Mouse (Mus musculus) forebrain, postnatal 0 days (tissue): ENCODE measurements around the gene C3. TPM values are rescaled to one million over a fixed set of nuclear protein-coding genes. Genes with fewer than 3 reads are reported as not detected.

Experiments used
- ATAC-seq: fragments of 200-750 bp; cut with Nextera tagmentation; 2 replicates; pipeline ENCODE4 v1.8.0; 2017; ENCODE audit warnings: mild to moderate bottlenecking, moderate library complexity
- DNase-seq: peaks from one replicate; pipeline ENCODE4 v3.0.0-alpha.2; 2015
- H3K27ac ChIP-seq: fragments of 300-500 bp; sonication (generic); 2 replicates; pipeline ENCODE4 v1.5.1; 2014; ENCODE audit warnings: low read depth, mild to moderate bottlenecking, antibody characterized with exemption, low read length, moderate library complexity, mixed read lengths
- H3K27me3 ChIP-seq: fragments of 300-500 bp; sonication (generic); 2 replicates; pipeline ENCODE4 v1.6.1; 2014; ENCODE audit warnings: mild to moderate bottlenecking, low read length, mixed read lengths; ENCODE audit not compliant: insufficient read depth
- H3K36me3 ChIP-seq: fragments of 300-500 bp; sonication (generic); 2 replicates; pipeline ENCODE4 v1.6.1; 2014; ENCODE audit warnings: mild to moderate bottlenecking, moderate library complexity; ENCODE audit not compliant: insufficient read depth
- H3K4me1 ChIP-seq: fragments of 300-500 bp; sonication (generic); 2 replicates; pipeline ENCODE4 v1.6.1; 2014; ENCODE audit warnings: antibody characterized with exemption; ENCODE audit not compliant: insufficient read depth
- H3K4me2 ChIP-seq: fragments of 300-500 bp; sonication (generic); 2 replicates; pipeline ENCODE4 v1.6.1; 2014; ENCODE audit warnings: low read depth, mild to moderate bottlenecking, moderate library complexity
- H3K4me3 ChIP-seq: fragments of 300-500 bp; sonication (generic); 2 replicates; pipeline ENCODE4 v1.5.1; 2014; ENCODE audit warnings: low read depth, low read length, mixed read lengths
- H3K9ac ChIP-seq: fragments of 300-500 bp; sonication (generic); 2 replicates; pipeline ENCODE4 v1.6.1; 2014; ENCODE audit warnings: mild to moderate bottlenecking
- H3K9me3 ChIP-seq: fragments of 300-500 bp; sonication (generic); 2 replicates; pipeline ENCODE4 v1.6.1; 2016; ENCODE audit warnings: low read length
- CTCF ChIP-seq: sonication (generic); IDR thresholded peaks from 2 replicates; pipeline ENCODE4 v1.5.1; 2016; ENCODE audit warnings: antibody characterized with exemption, control low read depth, low read depth
- WGBS: fragments of 180-500 bp; shearing (Covaris S2); extraction: QIAGEN DNeasy Blood & Tissue Kit; methylation state at CpG from one replicate; pipeline ENCODE4 v1.1.7; 2014; 5-methylcytosine and 5-hydroxymethylcytosine counted together
- polyA plus RNA-seq: library from polyadenylated mRNA; unstranded; fragments of >200 nt; fragmentation: Nextera tagmentation; extraction: Ambion mirVana; gene quantifications from 2 replicates; pipeline ENCODE4 v1.2.1, GENCODE M21; 2015
- total RNA-seq: library from RNA; depleted of rRNA; stranded (reverse); fragments of >200 nt; gene quantifications from 2 replicates; pipeline ENCODE4 v1.2.3, GENCODE M21; 2014

The C3 gene
- total and polyA plus RNA-seq, 2 experiments from 2014 or later: 1.2 to 1.3 TPM

DNA sequence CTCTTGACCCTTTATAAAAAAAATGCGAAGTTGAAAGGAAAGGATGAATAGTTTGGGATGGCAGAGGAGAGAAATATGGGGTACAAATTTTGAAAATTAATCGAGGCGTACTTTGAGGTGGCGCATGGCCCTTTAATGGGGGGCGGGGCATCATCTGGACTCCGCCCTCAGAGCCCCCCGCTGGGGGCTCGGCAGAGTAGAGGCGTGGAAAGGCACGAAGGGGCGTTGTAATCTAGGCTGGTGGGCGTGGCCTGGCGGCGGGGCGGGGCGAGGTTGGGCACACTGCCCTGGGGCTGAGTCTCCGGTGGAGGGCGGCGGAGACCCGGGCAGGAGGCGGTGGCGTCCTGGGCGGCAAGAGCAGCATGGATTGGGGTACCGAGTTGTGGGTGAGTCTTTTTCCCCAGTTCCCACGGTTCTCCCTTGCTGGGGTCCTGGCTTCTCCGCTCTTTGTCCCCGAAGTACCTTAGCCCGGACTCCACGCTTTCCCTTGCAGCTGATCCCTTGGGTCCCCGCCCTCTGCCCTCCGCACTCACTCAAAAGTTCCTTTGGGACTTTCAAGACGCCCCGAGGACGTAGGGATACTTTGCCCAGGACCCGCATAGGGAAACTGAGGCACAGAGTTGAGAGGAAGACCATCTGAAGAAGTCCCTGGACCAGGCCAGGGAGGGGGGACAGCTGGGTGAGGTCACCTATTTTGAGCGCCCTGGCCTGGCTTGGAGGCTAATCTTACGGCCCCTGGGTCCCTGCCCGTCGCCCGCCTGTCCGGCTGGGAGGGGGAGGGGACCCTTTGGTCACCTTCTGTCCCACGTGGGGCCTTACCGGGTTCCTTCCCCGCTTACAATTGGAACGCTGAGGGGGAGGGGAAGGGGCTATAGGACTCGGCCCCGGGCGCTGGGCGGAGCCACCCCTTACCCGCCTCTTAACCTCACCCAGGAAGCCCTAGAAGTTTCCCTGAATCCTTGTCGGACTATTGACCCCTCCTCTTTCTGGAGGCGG, 21.5 kb upstream of the C3 start, which contains the start of gene Trip10:
TSS of gene Trip10 (plus strand) at position 270 of the 996 bp plus-strand sequence.
- peak; percentile 22; the same call in 1 of the 2 replicates for TF ChIP-seq CTCF
- Histone ChIP-seq H3K4me2 (peak within 1 kb of the TSS; percentile 93), H3K9ac (peak within 1 kb of the TSS; percentile 49), H3K36me3 (no peaks in the 10 kb centered on the region), H3K4me3 (peak within 1 kb of the TSS; percentile 66), H3K9me3 (no peaks in the 10 kb centered on the region), H3K4me1 (peaks cover 9% of the 10 kb centered on the region; the same call in 1 of the 2 replicates), H3K27me3 (peaks cover 3% of the 10 kb centered on the region; the same call in 1 of the 2 replicates), H3K27ac (peak within 1 kb of the TSS; percentile 83)
- 2% methylated on average over 50 of the region's 52 CpGs for WGBS
- DNase-seq (peak; percentile 85), ATAC-seq (no peak)

DNA sequence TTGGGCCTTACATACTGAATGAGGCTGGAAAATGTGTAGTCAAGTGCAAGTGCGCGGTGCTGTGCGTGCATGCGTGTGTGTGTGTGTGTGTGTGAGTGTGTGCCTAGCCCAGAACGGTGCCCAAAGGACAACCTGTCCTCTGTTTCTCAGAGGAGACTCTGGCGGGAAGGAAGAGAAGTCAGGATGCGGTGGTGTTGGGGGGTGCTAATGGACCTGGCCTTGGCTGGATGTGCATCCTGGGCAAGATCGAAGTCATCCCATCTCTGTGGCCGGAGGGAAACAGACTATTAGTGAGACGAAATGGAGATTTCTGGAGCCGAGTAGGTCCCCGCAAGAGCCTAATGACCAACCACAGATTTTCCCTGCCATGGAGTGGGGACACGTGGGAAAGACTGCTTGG, 20.8 kb upstream of the C3 start:
- Histone ChIP-seq H3K4me3 (peak overlapping the region; percentile 66), H3K36me3 (no peaks in the 10 kb centered on the region), H3K4me1 (peaks cover 9% of the 10 kb centered on the region; the same call in 1 of the 2 replicates), H3K9me3 (no peaks in the 10 kb centered on the region), H3K27ac (peak overlapping the region; percentile 83), H3K9ac (peak overlapping the region; percentile 49), H3K4me2 (peak overlapping the region; percentile 93), H3K27me3 (peaks cover 3% of the 10 kb centered on the region; the same call in 1 of the 2 replicates)
- WGBS: 7% methylated on average over 13 of the region's 13 CpGs
- DNase-seq (no peak), ATAC-seq (no peak)
- TF ChIP-seq CTCF: no peak

DNA sequence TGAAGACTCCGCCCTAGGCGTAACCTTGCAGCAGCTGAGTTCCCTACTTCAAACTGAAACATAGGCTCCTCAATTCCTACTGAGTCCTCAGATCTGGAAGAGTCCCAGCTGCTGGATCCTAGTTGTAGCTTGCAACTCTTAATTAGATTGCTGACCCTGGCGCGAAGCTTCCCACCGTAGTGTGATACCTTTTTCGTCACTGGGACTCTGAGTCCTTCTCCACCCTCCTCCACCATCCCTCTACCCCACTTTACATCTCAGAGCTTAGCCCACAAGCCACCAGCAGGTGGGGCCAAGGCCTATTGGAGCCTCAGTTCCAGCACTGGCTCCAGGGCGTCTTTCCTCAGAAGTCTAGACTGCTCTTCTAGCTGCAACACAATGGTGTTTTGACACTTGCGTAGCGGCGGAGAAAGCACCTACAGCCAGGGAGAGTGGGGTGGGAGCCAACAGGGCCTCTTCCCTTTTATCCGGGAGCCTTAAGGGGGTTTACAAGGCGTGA, 20.3 kb upstream of the C3 start, which contains the start of gene Gpr108:
TSS of gene Gpr108 (minus strand) at position 246 of the 499 bp plus-strand sequence.
- H3K4me1 ChIP-seq: peaks cover 9% of the 10 kb centered on the region; the same call in 1 of the 2 replicates
- H3K4me2 ChIP-seq: peak within 1 kb of the TSS; percentile 93
- peaks cover 3% of the 10 kb centered on the region; the same call in 1 of the 2 replicates for H3K27me3 ChIP-seq
- peak within 1 kb of the TSS; percentile 66 for H3K4me3 ChIP-seq
- peak; percentile 60 for ATAC-seq
- H3K36me3 ChIP-seq: no peaks in the 10 kb centered on the region
- peak within 1 kb of the TSS; percentile 78 for H3K9ac ChIP-seq
- under 1% methylated on average over 12 of the region's 12 CpGs for WGBS
- H3K9me3 ChIP-seq: no peaks in the 10 kb centered on the region
- peak; percentile 88 for TF ChIP-seq CTCF
- H3K27ac ChIP-seq: peak within 1 kb of the TSS; percentile 97
- peak; percentile 89 for DNase-seq

DNA sequence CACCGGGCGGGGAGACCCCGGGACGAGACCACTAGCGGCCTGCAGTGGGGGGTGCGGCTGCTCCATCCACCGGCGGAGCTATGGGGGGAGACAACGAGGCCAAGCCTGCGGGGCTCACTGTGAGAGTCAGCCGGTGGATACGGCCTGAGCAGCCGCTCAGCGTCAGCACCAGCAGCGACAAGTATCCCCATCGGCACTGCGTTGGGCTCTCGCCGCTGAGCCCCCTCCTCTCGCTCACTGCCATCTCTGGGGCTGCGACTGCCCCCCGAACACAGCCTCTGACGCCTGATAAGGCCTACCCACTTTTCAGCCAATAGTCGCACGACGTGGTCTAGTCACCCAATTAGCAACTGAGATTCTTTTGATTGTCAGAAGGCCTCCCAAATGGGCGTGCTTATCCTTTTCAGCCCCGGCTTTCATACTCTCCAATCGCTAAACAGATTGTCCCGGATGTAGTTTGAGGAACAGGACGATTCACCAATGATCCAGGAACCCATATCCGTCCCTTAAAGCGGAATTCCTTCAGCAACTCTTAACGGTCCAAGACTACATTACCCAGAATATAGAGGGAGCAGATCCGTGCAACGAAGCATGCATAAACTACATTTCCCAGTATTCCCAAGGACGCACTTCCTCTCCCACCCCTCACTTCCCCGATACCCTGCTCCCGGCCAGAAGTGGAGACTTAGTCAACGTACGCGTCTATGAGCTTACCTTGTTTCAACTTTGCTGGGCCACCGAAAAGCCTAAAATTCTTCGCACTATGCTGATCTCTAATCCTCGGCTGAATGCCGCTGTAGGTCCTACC, 19.7 kb upstream of the C3 start:
- Histone ChIP-seq H3K27me3 (peaks cover 3% of the 10 kb centered on the region; the same call in 1 of the 2 replicates), H3K4me3 (peak overlapping the region; percentile 66), H3K27ac (peak overlapping the region; percentile 97), H3K4me1 (peaks cover 9% of the 10 kb centered on the region; the same call in 1 of the 2 replicates), H3K36me3 (peaks cover 6% of the 10 kb centered on the region), H3K9me3 (no peaks in the 10 kb centered on the region), H3K4me2 (peak overlapping the region; percentile 93), H3K9ac (peak overlapping the region; percentile 78)
- peak; percentile 37 for TF ChIP-seq CTCF
- under 1% methylated on average over 46 of the region's 46 CpGs for WGBS
- DNase-seq (peak; percentile 98), ATAC-seq (peak; percentile 95)

DNA sequence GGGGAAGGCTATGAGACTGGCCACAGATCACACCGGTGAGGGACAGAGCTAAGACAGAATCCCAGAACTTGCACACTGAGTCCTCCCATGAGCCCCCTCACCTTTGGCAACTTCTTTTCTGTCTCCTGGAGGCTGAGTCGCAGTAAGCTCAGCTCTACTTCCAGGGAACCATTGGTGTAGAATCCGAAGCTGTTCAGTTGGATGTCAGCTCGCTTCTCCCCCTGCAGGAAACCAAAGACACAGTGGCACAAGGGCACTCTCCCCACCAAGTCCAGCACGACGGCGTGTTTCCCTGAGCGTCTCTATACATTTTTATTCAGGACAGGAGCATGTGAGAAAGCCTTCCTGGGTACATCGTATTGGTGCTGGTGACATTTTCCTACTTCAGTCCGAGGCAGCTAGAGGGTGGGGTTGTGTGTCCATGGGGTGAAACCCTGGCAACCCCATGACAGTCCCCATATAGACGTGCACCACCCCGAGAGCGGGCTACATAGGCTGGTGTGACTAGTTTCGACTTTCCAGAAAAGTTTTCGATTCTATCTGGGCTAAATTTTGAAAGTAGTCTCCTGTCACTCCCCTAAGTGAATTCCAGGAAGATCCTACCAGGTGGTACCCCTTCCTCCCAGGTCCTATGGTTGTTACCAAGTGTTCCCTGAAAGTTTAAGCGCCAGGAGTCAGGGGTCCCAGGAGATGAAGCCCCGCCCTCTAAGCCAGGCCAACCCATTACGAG, 18.9 kb upstream of the C3 start:
- peak overlapping the region; percentile 97 for H3K27ac ChIP-seq
- peak; percentile 34 for TF ChIP-seq CTCF
- H3K4me1 ChIP-seq: peaks cover 9% of the 10 kb centered on the region; the same call in 1 of the 2 replicates
- peak overlapping the region; percentile 58 for H3K4me3 ChIP-seq
- 5% methylated on average over 18 of the region's 18 CpGs for WGBS
- H3K9ac ChIP-seq: peak overlapping the region; percentile 78
- H3K9me3 ChIP-seq: no peaks in the 10 kb centered on the region
- peaks cover 12% of the 10 kb centered on the region for H3K36me3 ChIP-seq
- DNase-seq (peak; percentile 1), ATAC-seq (no peak)
- peaks cover 3% of the 10 kb centered on the region; the same call in 1 of the 2 replicates for H3K27me3 ChIP-seq
- H3K4me2 ChIP-seq: peak overlapping the region; percentile 58
